Mouse (Mus musculus): Measurements from ENCODE around the gene Spef1. TPM values are rescaled to one million over a fixed set of nuclear protein-coding genes. Genes with fewer than 3 reads are reported as not detected.

Gene Spef1
- polyA plus RNA-seq, 1 experiment from 2014 or later = 2.5 TPM

GRCm38 (mm10) chr2:131168914-131169313 lies 18.2 kb downstream of the Spef1 start:
- no peak overlapping the region for H3K9ac ChIP-seq (ENCODE audit: low read length)
- no peak for TF ChIP-seq EP300 (optimal IDR thresholded peaks at IDR 0.05)
- no peak for TF ChIP-seq CTCF (IDR thresholded peaks at IDR 0.05; ENCODE audit: low read depth)
- 50% methylated on average over 1 of the region's 1 CpGs for whole genome bisulfite sequencing
- no peak overlapping the region for H3K27ac ChIP-seq (replicated peaks)
- no peaks in the 10 kb centered on the region for H3K27me3 ChIP-seq (ENCODE audit: control insufficient read depth, insufficient read depth, low read length)
- no peak for DNase-seq (ENCODE audit: low spot score)
- ATAC-seq (ENCODE audit: low FRiP score, low TSS enrichment) = no peak
- no peak overlapping the region for H3K4me2 ChIP-seq (replicated peaks; ENCODE audit: low read depth)
- 0 out of 2 replicates have a peak, but pooled peaks cover 3% of the 10 kb centered on the region for H3K9me3 ChIP-seq (ENCODE audit: control insufficient read depth, low read length)
- H3K36me3 ChIP-seq (ENCODE audit: control insufficient read depth, insufficient read depth, low read length) = 0 out of 2 replicates have a peak, but pooled peaks cover 2% of the 10 kb centered on the region
- H3K4me3 ChIP-seq (ENCODE audit: low read depth, low read length) = no peak overlapping the region
- H3K4me1 ChIP-seq (replicated peaks; ENCODE audit: control insufficient read depth, insufficient read depth) = 0 out of 2 replicates have a peak, but pooled peaks cover under 1% of the 10 kb centered on the region

GRCm38 (mm10) chr2:131167984-131168383 lies 19.1 kb downstream of the Spef1 start:
- WGBS = 68% methylated on average over 6 of the region's 6 CpGs
- DNase-seq (ENCODE audit: low spot score) (no peak), ATAC-seq (ENCODE audit: low FRiP score, low TSS enrichment) (no peak)
- Histone ChIP-seq H3K4me2 (replicated peaks; ENCODE audit: low read depth) (no peak overlapping the region), H3K36me3 (ENCODE audit: control insufficient read depth, insufficient read depth, low read length) (0 out of 2 replicates have a peak, but pooled peaks cover 2% of the 10 kb centered on the region), H3K27me3 (ENCODE audit: control insufficient read depth, insufficient read depth, low read length) (no peaks in the 10 kb centered on the region), H3K4me3 (ENCODE audit: low read depth, low read length) (no peak overlapping the region), H3K4me1 (replicated peaks; ENCODE audit: control insufficient read depth, insufficient read depth) (no peaks in the 10 kb centered on the region), H3K9ac (ENCODE audit: low read length) (no peak overlapping the region), H3K9me3 (ENCODE audit: control insufficient read depth, low read length) (0 out of 2 replicates have a peak, but pooled peaks cover 3% of the 10 kb centered on the region), H3K27ac (replicated peaks) (no peak overlapping the region)
- no peak for TF ChIP-seq CTCF (IDR thresholded peaks at IDR 0.05; ENCODE audit: low read depth)
- TF ChIP-seq EP300 (optimal IDR thresholded peaks at IDR 0.05) = no peak

- ATAC-seq (ENCODE audit: low FRiP score, low TSS enrichment) = no peak
Observed at GRCm38 (mm10) chr2:131166172-131166571, 20.9 kb downstream of the Spef1 start.

GRCm38 (mm10) chr2:131163924-131164323 lies 23.2 kb downstream of the Spef1 start:
- ATAC-seq (ENCODE audit: low FRiP score, low TSS enrichment) = no peak
- 74% methylated on average over 7 of the region's 7 CpGs for WGBS
- no peaks in the 10 kb centered on the region for H3K36me3 ChIP-seq (ENCODE audit: control insufficient read depth, insufficient read depth, low read length)
- TF ChIP-seq EP300 (optimal IDR thresholded peaks at IDR 0.05) (no peak), CTCF (IDR thresholded peaks at IDR 0.05; ENCODE audit: low read depth) (no peak)
- no peak overlapping the region for H3K27ac ChIP-seq (replicated peaks)
- 0 out of 2 replicates have a peak, but pooled peaks cover 3% of the 10 kb centered on the region for H3K9me3 ChIP-seq (ENCODE audit: control insufficient read depth, low read length)
- no peak overlapping the region for H3K9ac ChIP-seq (ENCODE audit: low read length)
- DNase-seq (ENCODE audit: low spot score) = no peak
- H3K27me3 ChIP-seq (ENCODE audit: control insufficient read depth, insufficient read depth, low read length) = no peaks in the 10 kb centered on the region
- no peak overlapping the region for H3K4me3 ChIP-seq (ENCODE audit: low read depth, low read length)
- H3K4me1 ChIP-seq (replicated peaks; ENCODE audit: control insufficient read depth, insufficient read depth) = no peaks in the 10 kb centered on the region
- no peak overlapping the region for H3K4me2 ChIP-seq (replicated peaks; ENCODE audit: low read depth)

More at GRCm38 (mm10) chr2:131166172-131166571, 20.9 kb downstream of the Spef1 start:
- no peaks in the 10 kb centered on the region for H3K27me3 ChIP-seq (ENCODE audit: control insufficient read depth, insufficient read depth, low read length)
- no peak overlapping the region for H3K4me2 ChIP-seq (replicated peaks; ENCODE audit: low read depth)
- WGBS = 88% methylated on average over 2 of the region's 2 CpGs
- H3K9ac ChIP-seq (ENCODE audit: low read length) = no peak overlapping the region
- H3K9me3 ChIP-seq (ENCODE audit: control insufficient read depth, low read length) = 0 out of 2 replicates have a peak, but pooled peaks cover 3% of the 10 kb centered on the region
- H3K27ac ChIP-seq (replicated peaks) = no peak overlapping the region
- TF ChIP-seq CTCF (IDR thresholded peaks at IDR 0.05; ENCODE audit: low read depth) (no peak), EP300 (optimal IDR thresholded peaks at IDR 0.05) (no peak)
- no peaks in the 10 kb centered on the region for H3K4me1 ChIP-seq (replicated peaks; ENCODE audit: control insufficient read depth, insufficient read depth)
- no peaks in the 10 kb centered on the region for H3K36me3 ChIP-seq (ENCODE audit: control insufficient read depth, insufficient read depth, low read length)
- H3K4me3 ChIP-seq (ENCODE audit: low read depth, low read length) = no peak overlapping the region
- no peak for DNase-seq (ENCODE audit: low spot score)

- no peaks in the 10 kb centered on the region for H3K4me1 ChIP-seq (replicated peaks; ENCODE audit: control insufficient read depth, insufficient read depth)
- no peaks in the 10 kb centered on the region for H3K27me3 ChIP-seq (ENCODE audit: control insufficient read depth, insufficient read depth, low read length)
- DNase-seq (ENCODE audit: low spot score) = no peak
- peak overlapping the region; percentile 67 for H3K9ac ChIP-seq (ENCODE audit: low read length)
- peak overlapping the region; percentile 98 for H3K4me2 ChIP-seq (replicated peaks; ENCODE audit: low read depth)
- H3K36me3 ChIP-seq (ENCODE audit: control insufficient read depth, insufficient read depth, low read length) = no peaks in the 10 kb centered on the region
- TF ChIP-seq EP300 (optimal IDR thresholded peaks at IDR 0.05) (no peak), CTCF (IDR thresholded peaks at IDR 0.05; ENCODE audit: low read depth) (peak; percentile 69)
- under 1% methylated on average over 17 of the region's 17 CpGs for WGBS
- ATAC-seq (ENCODE audit: low FRiP score, low TSS enrichment) = no peak
- H3K27ac ChIP-seq (replicated peaks) = peak overlapping the region; percentile 87
- H3K9me3 ChIP-seq (ENCODE audit: control insufficient read depth, low read length) = 0 out of 2 replicates have a peak, but pooled peaks cover 3% of the 10 kb centered on the region
- peak overlapping the region; percentile 63 for H3K4me3 ChIP-seq (ENCODE audit: low read depth, low read length)
Observed at GRCm38 (mm10) chr2:131160671-131161111, 26.4 kb downstream of the Spef1 start.

GRCm38 (mm10) chr2:131159938-131160581 lies 27.0 kb downstream of the Spef1 start, which contains the start of gene 1700037H04Rik:
TSS of gene 1700037H04Rik (minus strand) at chr2:131160081.
- Histone ChIP-seq H3K4me1 (replicated peaks; ENCODE audit: control insufficient read depth, insufficient read depth) (no peaks in the 10 kb centered on the region), H3K4me2 (replicated peaks; ENCODE audit: low read depth) (peak within 1 kb of the TSS; percentile 98), H3K4me3 (ENCODE audit: low read depth, low read length) (peak within 1 kb of the TSS; percentile 63), H3K9me3 (ENCODE audit: control insufficient read depth, low read length) (0 out of 2 replicates have a peak, but pooled peaks cover 1% of the 10 kb centered on the region), H3K36me3 (ENCODE audit: control insufficient read depth, insufficient read depth, low read length) (no peaks in the 10 kb centered on the region), H3K27ac (replicated peaks) (peak within 1 kb of the TSS; percentile 87), H3K9ac (ENCODE audit: low read length) (peak within 1 kb of the TSS; percentile 71), H3K27me3 (ENCODE audit: control insufficient read depth, insufficient read depth, low read length) (no peaks in the 10 kb centered on the region)
- TF ChIP-seq EP300 (optimal IDR thresholded peaks at IDR 0.05) (no peak), CTCF (IDR thresholded peaks at IDR 0.05; ENCODE audit: low read depth) (no peak)
- ATAC-seq (ENCODE audit: low FRiP score, low TSS enrichment) = peak; percentile 97
- peak; percentile 97 for DNase-seq (ENCODE audit: low spot score)
- under 1% methylated on average over 54 of the region's 54 CpGs for WGBS

Measured in stomach, postnatal 0 days (tissue).